Mouse (Mus musculus) stomach, postnatal 0 days (tissue): ENCODE measurements around the gene Phldb3.

Experiments
- CTCF ChIP-seq: IDR thresholded peaks from 2 replicates; pipeline ENCODE4 v1.5.1; 2016; ENCODE audit warnings: antibody characterized with exemption, low read depth, mild to moderate bottlenecking, moderate library complexity
- EP300 ChIP-seq: optimal IDR thresholded peaks from 2 replicates; pipeline ENCODE3; 2016; ENCODE audit warnings: antibody characterized with exemption

- no peak for TF ChIP-seq CTCF
- TF ChIP-seq EP300 = no peak
Measured at GRCm38 (mm10) chr7:24617763-24618162, 7.2 kb downstream of the Phldb3 start.
